ENCODE assay signal across 15 mouse cellular contexts in genomic region chrX:134690871-134691539, GRCm38 (mm10). TPM values are rescaled to one million over a fixed set of nuclear protein-coding genes. Genes with fewer than 3 reads are reported as not detected.
A peak's percentile ranks its signal among the peaks of the same experiment; 100 is the strongest.
DNase-seq lines count a peak whose midpoint lies in the region.
"Had no signal": no experiment of that assay in that cellular context is flagged by ENCODE, and none has a peak within 500 bp of the region (broad histone marks: within the 10 kb centered on the region; RNA-seq: fewer than 3 reads in every experiment).

No protein-coding gene starts in this region.

- peak; percentile 24 to 34 for DNase-seq in cerebellum, postnatal 10 days
- DNase-seq in cerebellum, adult 9-11 months: no peak
- DNase-seq in ovary, adult 18-20 months (ENCODE audit: low spot score): peak; percentile 14
- no peak for DNase-seq in ovary, postnatal 36 days (ENCODE audit: low spot score)
- peak; percentile 25 for DNase-seq in fat pad, adult 2 months (ENCODE audit: extremely low read depth, low read depth, low spot score)
- no peak for DNase-seq in heart, postnatal 4 days
- DNase-seq in testis, postnatal 14 days (ENCODE audit: low spot score): no peak
- DNase-seq: B cell, adult 2 months; embryo, embryonic 11 days; heart, adult 11 months; heart, postnatal 36 days; lung, adult 18-20 months; lung, postnatal 36 days; thymus, postnatal 14 days had no signal

RNA-seq across cellular contexts. Expression of gene Armcx4, which starts 4.7 kb away (rescaled TPM):
- 10 to 100 TPM; 42.8 to 47.1 TPM for total RNA-seq in heart, postnatal 4 days (2021)

RNA-seq across cellular contexts. Expression of gene Armcx1, which starts 26.8 kb away (rescaled TPM):
- total RNA-seq in heart, postnatal 4 days (2021): 10 to 100 TPM; 17.0 to 18.8 TPM
- total RNA-seq: monocyte, adult 5-6 weeks had no signal

Comparison
In these comparisons a context has a peak if more than half of its experiments do, and no peak if none do; other contexts are left out.
1. DNase-seq: peak in cerebellum, postnatal 10 days (2 of 2), ovary, adult 18-20 months (single experiment) and fat pad, adult 2 months (single experiment); none in cerebellum, adult 9-11 months (single experiment), ovary, postnatal 36 days (single experiment), heart, postnatal 4 days (single experiment) and testis, postnatal 14 days (single experiment).